Mouse (Mus musculus): Measurements from ENCODE around the gene Ints12. TPM values are rescaled to one million over a fixed set of nuclear protein-coding genes. Genes with fewer than 3 reads are reported as not detected.

The Ints12 gene
- polyA plus RNA-seq, 1 experiment from 2014 or later = 17.6 TPM

DNA sequence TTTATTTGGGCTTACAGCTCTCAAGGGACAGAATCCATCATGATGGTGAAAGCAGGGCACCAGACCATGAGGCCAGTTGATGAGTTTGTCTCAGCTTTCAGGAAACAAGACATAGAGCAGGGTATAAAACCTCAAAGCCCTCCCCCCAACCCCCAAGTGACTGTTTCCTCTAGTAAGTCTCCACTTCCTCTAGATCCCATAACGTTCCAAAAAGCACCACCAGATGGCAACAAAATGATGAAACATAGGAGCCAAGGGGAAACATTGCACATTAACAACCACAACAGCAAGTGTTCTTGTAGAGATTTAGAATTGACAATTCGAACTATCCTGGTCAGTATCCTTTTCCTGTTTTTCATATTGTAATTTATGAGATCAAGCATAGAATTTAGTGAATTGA is 20.1 kb downstream of the Ints12 start:
- 36% methylated on average over 2 of the region's 2 CpGs for WGBS
- Histone ChIP-seq H3K4me2 (no peak overlapping the region), H3K27ac (ENCODE audit: low read depth, low read length) (no peak overlapping the region), H3K9ac (ENCODE audit: low read depth, low read length) (no peak overlapping the region), H3K36me3 (ENCODE audit: control insufficient read depth, insufficient read depth, low read length) (peaks cover 3% of the 10 kb centered on the region; the same call in 1 of the 2 replicates), H3K4me1 (replicated peaks; ENCODE audit: control insufficient read depth, insufficient read depth, low read length) (no peaks in the 10 kb centered on the region), H3K4me3 (ENCODE audit: low read depth, low read length) (no peak overlapping the region), H3K9me3 (ENCODE audit: control insufficient read depth, low read length) (no peaks in the 10 kb centered on the region), H3K27me3 (replicated peaks; ENCODE audit: control insufficient read depth, insufficient read depth, low read length) (no peaks in the 10 kb centered on the region)
- ATAC-seq (replicated peaks; ENCODE audit: low FRiP score) (no peak; the same call in 1 of the 2 replicates), DNase-seq (ENCODE audit: low spot score) (no peak)

DNA sequence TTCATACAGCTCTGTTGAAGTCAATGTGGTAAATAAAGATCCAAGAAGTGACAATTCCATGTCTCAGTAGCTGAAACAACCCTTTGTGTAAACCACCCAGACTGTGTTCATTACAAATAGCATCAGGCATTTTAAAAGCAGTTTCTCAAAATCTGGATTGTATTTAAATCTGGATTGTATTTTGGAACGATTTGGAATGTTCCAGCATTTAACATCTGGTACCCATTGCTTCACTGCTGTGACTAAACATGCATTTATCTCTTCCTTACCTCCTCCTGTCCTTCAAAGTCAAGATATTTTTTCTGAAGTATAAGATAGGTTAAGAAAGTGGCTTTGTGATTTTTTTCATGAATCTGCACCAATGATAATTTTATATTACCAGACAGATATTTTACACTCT is 21.6 kb downstream of the Ints12 start:
- no peak for ATAC-seq (replicated peaks; ENCODE audit: low FRiP score)
- Histone ChIP-seq H3K27me3 (replicated peaks; ENCODE audit: control insufficient read depth, insufficient read depth, low read length) (no peaks in the 10 kb centered on the region), H3K4me3 (ENCODE audit: low read depth, low read length) (no peak overlapping the region), H3K4me1 (replicated peaks; ENCODE audit: control insufficient read depth, insufficient read depth, low read length) (no peaks in the 10 kb centered on the region), H3K36me3 (ENCODE audit: control insufficient read depth, insufficient read depth, low read length) (peaks cover 3% of the 10 kb centered on the region; the same call in 1 of the 2 replicates), H3K9ac (ENCODE audit: low read depth, low read length) (no peak overlapping the region), H3K9me3 (ENCODE audit: control insufficient read depth, low read length) (no peaks in the 10 kb centered on the region), H3K4me2 (no peak overlapping the region), H3K27ac (ENCODE audit: low read depth, low read length) (no peak overlapping the region)
- no peak for DNase-seq (ENCODE audit: low spot score)
- WGBS = 60% methylated on average over 1 of the region's 1 CpGs

DNA sequence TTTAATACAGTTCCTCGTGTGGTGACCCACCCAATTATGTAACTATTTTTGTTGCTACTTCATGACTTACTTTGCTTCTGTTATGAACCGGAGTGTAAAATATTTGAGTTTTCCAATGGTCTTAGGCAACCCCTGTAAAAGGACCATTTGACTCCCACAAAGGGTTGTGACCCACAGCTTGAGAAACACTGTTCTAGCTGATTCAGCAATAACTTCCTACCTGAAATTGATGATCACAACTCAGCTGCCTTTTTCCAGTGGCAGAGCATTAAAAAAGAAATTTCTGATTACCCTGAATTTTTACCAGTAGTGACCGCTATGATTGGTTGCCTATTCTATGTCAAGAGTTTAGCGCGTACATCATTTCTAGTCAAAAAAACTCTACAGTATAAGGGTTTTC is 39.7 kb downstream of the Ints12 start:
- DNase-seq (ENCODE audit: low spot score) = no peak
- H3K4me3 ChIP-seq (ENCODE audit: low read depth, low read length) = no peak overlapping the region
- no peaks in the 10 kb centered on the region for H3K36me3 ChIP-seq (ENCODE audit: control insufficient read depth, insufficient read depth, low read length)
- no peak overlapping the region for H3K4me2 ChIP-seq
- H3K27ac ChIP-seq (ENCODE audit: low read depth, low read length) = no peak overlapping the region
- H3K9me3 ChIP-seq (ENCODE audit: control insufficient read depth, low read length) = no peaks in the 10 kb centered on the region
- H3K4me1 ChIP-seq (replicated peaks; ENCODE audit: control insufficient read depth, insufficient read depth, low read length) = no peaks in the 10 kb centered on the region
- H3K9ac ChIP-seq (ENCODE audit: low read depth, low read length) = no peak overlapping the region
- 90% methylated on average over 5 of the region's 5 CpGs for WGBS
- H3K27me3 ChIP-seq (replicated peaks; ENCODE audit: control insufficient read depth, insufficient read depth, low read length) = no peaks in the 10 kb centered on the region
- no peak for ATAC-seq (replicated peaks; ENCODE audit: low FRiP score)

DNA sequence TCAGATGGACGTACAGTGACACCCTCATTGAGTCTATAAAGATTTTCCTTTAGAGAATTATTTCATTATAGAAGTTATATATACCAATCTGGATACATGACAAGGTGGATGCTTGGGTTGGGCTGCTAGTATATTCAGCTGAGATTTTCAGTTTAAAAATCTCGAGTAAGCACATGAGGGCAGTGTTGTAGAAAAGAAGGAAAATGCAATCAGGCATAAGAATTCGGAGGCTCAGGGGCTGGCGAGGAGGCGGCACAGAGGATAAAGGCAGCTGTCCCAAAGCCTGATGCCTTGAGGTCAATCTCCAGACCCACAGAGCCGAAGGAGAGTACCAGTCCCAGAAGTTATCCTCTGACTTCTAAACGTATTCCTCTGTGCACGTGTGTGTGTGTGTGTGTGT is 41.0 kb downstream of the Ints12 start:
- 79% methylated on average over 8 of the region's 8 CpGs for WGBS
- no peak overlapping the region for H3K4me3 ChIP-seq (ENCODE audit: low read depth, low read length)
- DNase-seq (ENCODE audit: low spot score) = no peak
- no peaks in the 10 kb centered on the region for H3K4me1 ChIP-seq (replicated peaks; ENCODE audit: control insufficient read depth, insufficient read depth, low read length)
- no peak for ATAC-seq (replicated peaks; ENCODE audit: low FRiP score)
- H3K27ac ChIP-seq (ENCODE audit: low read depth, low read length) = no peak overlapping the region
- H3K27me3 ChIP-seq (replicated peaks; ENCODE audit: control insufficient read depth, insufficient read depth, low read length) = no peaks in the 10 kb centered on the region
- no peaks in the 10 kb centered on the region for H3K36me3 ChIP-seq (ENCODE audit: control insufficient read depth, insufficient read depth, low read length)
- no peak overlapping the region for H3K4me2 ChIP-seq
- H3K9me3 ChIP-seq (ENCODE audit: control insufficient read depth, low read length) = no peaks in the 10 kb centered on the region
- no peak overlapping the region for H3K9ac ChIP-seq (ENCODE audit: low read depth, low read length)

DNA sequence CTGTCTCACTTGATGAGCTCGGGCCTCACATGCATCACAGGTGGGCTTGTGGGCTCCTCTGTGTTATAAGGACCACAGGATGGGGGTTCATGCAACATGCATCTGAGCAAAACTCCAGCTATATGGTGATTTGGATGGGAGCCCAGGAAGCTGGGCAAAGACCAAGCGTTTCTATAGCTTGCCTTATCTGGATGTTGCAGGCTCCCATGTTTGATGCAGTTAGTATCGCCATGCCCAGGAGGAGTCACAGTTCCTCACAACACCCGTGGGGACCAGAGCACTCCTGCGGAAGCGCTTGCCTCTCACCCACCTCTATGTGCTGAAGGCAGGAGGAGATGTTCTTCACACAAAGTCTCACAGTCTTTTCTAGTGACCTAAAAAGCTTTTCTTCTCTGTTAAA is 50.2 kb downstream of the Ints12 start:
- Histone ChIP-seq H3K4me2 (no peak overlapping the region), H3K9ac (ENCODE audit: low read depth, low read length) (no peak overlapping the region), H3K36me3 (ENCODE audit: control insufficient read depth, insufficient read depth, low read length) (no peaks in the 10 kb centered on the region), H3K27ac (ENCODE audit: low read depth, low read length) (no peak overlapping the region), H3K4me3 (ENCODE audit: low read depth, low read length) (no peak overlapping the region), H3K9me3 (ENCODE audit: control insufficient read depth, low read length) (no peaks in the 10 kb centered on the region), H3K27me3 (replicated peaks; ENCODE audit: control insufficient read depth, insufficient read depth, low read length) (no peaks in the 10 kb centered on the region), H3K4me1 (replicated peaks; ENCODE audit: control insufficient read depth, insufficient read depth, low read length) (no peaks in the 10 kb centered on the region)
- 71% methylated on average over 6 of the region's 6 CpGs for WGBS
- ATAC-seq (replicated peaks; ENCODE audit: low FRiP score) (no peak), DNase-seq (ENCODE audit: low spot score) (no peak)

DNA sequence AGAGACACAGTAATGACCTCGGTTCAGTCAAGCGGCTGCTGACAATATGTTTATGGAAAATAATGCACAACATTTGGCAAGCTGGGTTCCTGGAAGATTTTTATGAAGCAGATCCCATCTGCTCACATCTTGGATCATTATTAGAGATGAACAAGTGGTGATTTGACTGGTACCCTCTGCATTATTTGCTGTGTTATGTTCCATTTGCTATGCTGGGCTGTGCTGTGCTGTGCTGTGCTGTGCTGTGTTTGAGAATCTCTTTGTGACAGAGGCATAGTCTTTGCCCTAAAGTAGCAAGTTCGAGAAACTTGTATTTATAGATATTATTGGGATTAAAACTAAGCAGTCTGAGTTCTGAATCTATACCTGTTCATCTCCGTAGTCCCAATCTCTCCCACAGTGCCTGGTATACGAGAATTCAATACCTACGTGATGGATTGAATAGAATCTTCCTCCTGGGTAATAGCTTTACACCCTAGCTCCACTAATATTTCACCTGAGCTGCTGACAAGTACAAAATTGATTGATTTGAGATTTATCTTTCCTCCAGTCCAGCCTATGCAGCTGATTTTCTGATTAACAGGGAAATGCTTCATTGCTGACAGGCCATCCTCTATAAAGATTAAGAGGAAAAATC is 53.0 kb downstream of the Ints12 start:
- no peaks in the 10 kb centered on the region for H3K9me3 ChIP-seq (ENCODE audit: control insufficient read depth, low read length)
- H3K36me3 ChIP-seq (ENCODE audit: control insufficient read depth, insufficient read depth, low read length) = no peaks in the 10 kb centered on the region
- no peak overlapping the region for H3K4me2 ChIP-seq
- no peaks in the 10 kb centered on the region for H3K4me1 ChIP-seq (replicated peaks; ENCODE audit: control insufficient read depth, insufficient read depth, low read length)
- no peaks in the 10 kb centered on the region for H3K27me3 ChIP-seq (replicated peaks; ENCODE audit: control insufficient read depth, insufficient read depth, low read length)
- H3K9ac ChIP-seq (ENCODE audit: low read depth, low read length) = no peak overlapping the region
- WGBS = 79% methylated on average over 6 of the region's 6 CpGs
- ATAC-seq (replicated peaks; ENCODE audit: low FRiP score) = no peak
- H3K4me3 ChIP-seq (ENCODE audit: low read depth, low read length) = no peak overlapping the region
- H3K27ac ChIP-seq (ENCODE audit: low read depth, low read length) = no peak overlapping the region
- DNase-seq (ENCODE audit: low spot score) = no peak

DNA sequence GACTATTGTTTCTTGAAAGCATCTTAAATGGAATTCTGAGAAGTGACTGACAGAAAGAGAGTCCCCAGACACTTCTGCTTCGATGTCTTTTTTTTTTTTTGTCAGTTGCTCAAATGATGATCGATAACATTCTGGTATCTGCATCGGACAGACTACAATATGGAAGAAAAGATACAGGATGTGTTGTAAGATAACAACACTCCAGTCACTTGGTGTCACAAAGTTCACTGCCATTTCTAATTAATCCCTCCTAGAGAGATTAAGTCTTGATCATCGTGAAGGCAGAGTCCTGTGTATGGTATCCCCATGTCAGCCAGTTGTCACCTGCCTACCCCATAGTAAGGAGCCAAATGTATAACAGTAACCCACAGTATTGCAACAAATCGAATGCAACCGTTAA is 60.0 kb downstream of the Ints12 start:
- H3K4me2 ChIP-seq = no peak overlapping the region
- no peak overlapping the region for H3K27ac ChIP-seq (ENCODE audit: low read depth, low read length)
- H3K9me3 ChIP-seq (ENCODE audit: control insufficient read depth, low read length) = no peaks in the 10 kb centered on the region
- ATAC-seq (replicated peaks; ENCODE audit: low FRiP score) (peak; percentile 62), DNase-seq (ENCODE audit: low spot score) (no peak)
- no peak overlapping the region for H3K4me3 ChIP-seq (ENCODE audit: low read depth, low read length)
- no peaks in the 10 kb centered on the region for H3K27me3 ChIP-seq (replicated peaks; ENCODE audit: control insufficient read depth, insufficient read depth, low read length)
- H3K9ac ChIP-seq (ENCODE audit: low read depth, low read length) = no peak overlapping the region
- 69% methylated on average over 6 of the region's 6 CpGs for WGBS
- H3K36me3 ChIP-seq (ENCODE audit: control insufficient read depth, insufficient read depth, low read length) = no peaks in the 10 kb centered on the region
- H3K4me1 ChIP-seq (replicated peaks; ENCODE audit: control insufficient read depth, insufficient read depth, low read length) = no peaks in the 10 kb centered on the region

DNA sequence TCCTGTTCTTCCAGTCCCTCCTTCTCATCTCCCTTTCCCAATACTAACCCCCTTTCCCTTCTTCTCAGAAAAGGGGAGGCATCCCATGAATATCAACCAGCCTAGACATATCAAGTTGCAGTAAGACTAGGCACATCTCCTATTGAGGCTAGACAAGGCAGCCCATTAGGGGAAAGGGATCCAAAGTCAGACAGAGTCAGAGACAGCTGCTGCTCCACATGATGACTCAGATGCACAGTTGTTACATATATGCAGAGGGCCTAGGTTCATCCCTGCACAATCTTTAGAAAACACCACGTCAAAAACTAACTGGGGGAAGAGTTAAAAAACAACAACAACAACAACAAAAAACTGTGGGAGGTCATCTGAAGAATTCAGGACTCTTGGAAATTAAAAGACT is 61.2 kb downstream of the Ints12 start:
- DNase-seq (ENCODE audit: low spot score) (no peak), ATAC-seq (replicated peaks; ENCODE audit: low FRiP score) (no peak)
- no peaks in the 10 kb centered on the region for H3K9me3 ChIP-seq (ENCODE audit: control insufficient read depth, low read length)
- no peaks in the 10 kb centered on the region for H3K27me3 ChIP-seq (replicated peaks; ENCODE audit: control insufficient read depth, insufficient read depth, low read length)
- H3K4me2 ChIP-seq = no peak overlapping the region
- H3K36me3 ChIP-seq (ENCODE audit: control insufficient read depth, insufficient read depth, low read length) = no peaks in the 10 kb centered on the region
- H3K9ac ChIP-seq (ENCODE audit: low read depth, low read length) = no peak overlapping the region
- 53% methylated on average over 1 of the region's 1 CpGs for WGBS
- H3K27ac ChIP-seq (ENCODE audit: low read depth, low read length) = no peak overlapping the region
- H3K4me1 ChIP-seq (replicated peaks; ENCODE audit: control insufficient read depth, insufficient read depth, low read length) = no peaks in the 10 kb centered on the region
- H3K4me3 ChIP-seq (ENCODE audit: low read depth, low read length) = no peak overlapping the region

DNA sequence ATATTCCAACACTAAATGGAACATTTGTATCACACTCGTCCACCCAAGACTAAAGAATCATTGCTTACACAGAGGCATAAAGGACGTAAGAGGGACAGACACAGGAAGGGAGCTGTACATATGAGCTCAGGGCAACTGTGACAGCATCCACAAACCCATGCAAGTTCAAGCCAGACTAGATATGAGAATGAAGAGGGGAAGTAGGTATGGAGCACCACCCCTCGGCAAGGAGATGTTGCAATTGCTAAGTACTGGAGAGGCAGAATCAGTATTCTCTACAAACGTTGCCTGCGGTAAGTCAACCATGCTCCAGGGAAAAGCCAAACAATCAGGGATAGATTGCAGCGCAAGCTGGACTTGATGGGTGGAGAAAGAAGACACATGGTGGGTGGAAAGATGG is 62.0 kb downstream of the Ints12 start:
- no peaks in the 10 kb centered on the region for H3K4me1 ChIP-seq (replicated peaks; ENCODE audit: control insufficient read depth, insufficient read depth, low read length)
- H3K9ac ChIP-seq (ENCODE audit: low read depth, low read length) = no peak overlapping the region
- H3K36me3 ChIP-seq (ENCODE audit: control insufficient read depth, insufficient read depth, low read length) = no peaks in the 10 kb centered on the region
- no peak for ATAC-seq (replicated peaks; ENCODE audit: low FRiP score)
- H3K9me3 ChIP-seq (ENCODE audit: control insufficient read depth, low read length) = no peaks in the 10 kb centered on the region
- no peaks in the 10 kb centered on the region for H3K27me3 ChIP-seq (replicated peaks; ENCODE audit: control insufficient read depth, insufficient read depth, low read length)
- H3K27ac ChIP-seq (ENCODE audit: low read depth, low read length) = no peak overlapping the region
- WGBS = 77% methylated on average over 6 of the region's 6 CpGs
- DNase-seq (ENCODE audit: low spot score) = no peak
- no peak overlapping the region for H3K4me3 ChIP-seq (ENCODE audit: low read depth, low read length)
- H3K4me2 ChIP-seq = no peak overlapping the region
